Mouse (Mus musculus) heart, postnatal 0 days (tissue): Measurements from ENCODE around the gene Ndufb10. TPM values are rescaled to one million over a fixed set of nuclear protein-coding genes. Genes with fewer than 3 reads are reported as not detected.
"Not testable (repeated sequence)": the region's sequence is repeated elsewhere in the genome, so short reads cannot be mapped to it uniquely, and the experiment has no call there.

Experiments
- ATAC-seq: fragments of 200-750 bp; cut with Nextera tagmentation; 2 replicates; pipeline ENCODE4 v1.8.0; 2017; ENCODE audit warnings: low read depth, moderate number of reproducible peaks, moderate library complexity; ENCODE audit not compliant: insufficient read depth
- DNase-seq: peaks from one replicate; pipeline ENCODE4 v3.0.0-alpha.2; 2016; ENCODE audit warnings: low spot score
- H3K27ac ChIP-seq: fragments of 300-500 bp; sonication (generic); 2 replicates; pipeline ENCODE4 v1.5.1; 2014; ENCODE audit warnings: low read depth, mild to moderate bottlenecking
- H3K27me3 ChIP-seq: fragments of 300-500 bp; sonication (generic); 2 replicates; pipeline ENCODE4 v1.6.1; 2014; ENCODE audit warnings: low read length, mixed read lengths; ENCODE audit not compliant: control insufficient read depth, insufficient read depth
- H3K36me3 ChIP-seq: fragments of 300-500 bp; sonication (generic); replicated peaks from 2 replicates; pipeline ENCODE4 v1.6.1; 2014; ENCODE audit warnings: low read length, mixed read lengths; ENCODE audit not compliant: control insufficient read depth, insufficient read depth
- H3K4me1 ChIP-seq: fragments of 300-500 bp; sonication (generic); 2 replicates; pipeline ENCODE4 v1.6.1; 2014; ENCODE audit warnings: antibody characterized with exemption; ENCODE audit not compliant: control insufficient read depth, insufficient read depth
- H3K4me2 ChIP-seq: fragments of 300-500 bp; sonication (generic); 2 replicates; pipeline ENCODE4 v1.6.1; 2014; ENCODE audit warnings: low read depth, mild to moderate bottlenecking, low read length, moderate library complexity
- H3K4me3 ChIP-seq: fragments of 300-500 bp; sonication (generic); 2 replicates; pipeline ENCODE4 v1.5.1; 2014; ENCODE audit warnings: low read depth, low read length
- H3K9ac ChIP-seq: fragments of 300-500 bp; sonication (generic); replicated peaks from 2 replicates; pipeline ENCODE4 v1.6.1; 2014; ENCODE audit warnings: low read depth, low read length, mixed read lengths
- H3K9me3 ChIP-seq: fragments of 300-500 bp; sonication (generic); replicated peaks from 2 replicates; pipeline ENCODE4 v1.6.1; 2016; ENCODE audit warnings: low read length; ENCODE audit not compliant: control insufficient read depth
- CTCF ChIP-seq: IDR thresholded peaks from 2 replicates; pipeline ENCODE4 v1.5.1; 2016; ENCODE audit warnings: antibody characterized with exemption, control low read depth, low read depth
- EP300 ChIP-seq: IDR thresholded peaks from 2 replicates; pipeline ENCODE4 v1.6.1; 2016; ENCODE audit warnings: antibody characterized with exemption, low read depth
- WGBS: fragments of 180-500 bp; shearing (Covaris S2); extraction: QIAGEN DNeasy Blood & Tissue Kit; methylation state at CpG from one replicate; pipeline ENCODE4 v1.1.7; 2014; 5-methylcytosine and 5-hydroxymethylcytosine counted together
- polyA plus RNA-seq: library from polyadenylated mRNA; unstranded; fragments of >200 nt; fragmentation: Nextera tagmentation; extraction: Ambion mirVana; gene quantifications from 2 replicates; pipeline ENCODE4 v1.2.1, GENCODE M21; 2015
- total RNA-seq: library from RNA; depleted of rRNA; stranded (reverse); fragments of >200 nt; gene quantifications from 2 replicates; pipeline ENCODE4 v1.2.3, GENCODE M21; 2014; ENCODE audit warnings: low replicate concordance

Gene Ndufb10
- total and polyA plus RNA-seq, 2 experiments from 2014 or later, result 667 to 1,293 TPM

- H3K9me3 ChIP-seq, result no peaks in the 10 kb centered on the region
- peaks cover 16% of the 10 kb centered on the region for H3K36me3 ChIP-seq
- H3K9ac ChIP-seq, result peak overlapping the region; percentile 83
- TF ChIP-seq EP300 (peak; percentile 87; the same call in 1 of the 2 replicates), CTCF (peak; percentile 5; the same call in 1 of the 2 replicates)
- peak overlapping the region; percentile 63 for H3K4me2 ChIP-seq
- DNase-seq (peak; percentile 99), ATAC-seq (peak; percentile 95)
- peaks cover 20% of the 10 kb centered on the region; the same call in 1 of the 2 replicates for H3K4me1 ChIP-seq
- H3K27me3 ChIP-seq, result no peaks in the 10 kb centered on the region
- under 1% methylated on average over 61 of the region's 61 CpGs for WGBS
- H3K4me3 ChIP-seq, result peak overlapping the region; percentile 79
- peak overlapping the region; percentile 92 for H3K27ac ChIP-seq
These were observed 4.6 kb downstream of the Ndufb10 start for GRCm38 (mm10) chr17:24719494-24720222.

- not testable (repeated sequence) for H3K27me3 ChIP-seq, DNase-seq, ATAC-seq, H3K9me3 ChIP-seq
- peak overlapping the region; percentile 79 for H3K4me3 ChIP-seq
- WGBS, result 70% methylated on average over 5 of the region's 5 CpGs
- H3K4me2 ChIP-seq, result peak overlapping the region; percentile 63
- peak overlapping the region; percentile 83; the same call in 1 of the 2 replicates for H3K9ac ChIP-seq
- peaks cover 20% of the 10 kb centered on the region; the same call in 1 of the 2 replicates for H3K4me1 ChIP-seq
- H3K36me3 ChIP-seq, result peaks cover 16% of the 10 kb centered on the region
- peak overlapping the region; percentile 84; the same call in 1 of the 2 replicates for H3K27ac ChIP-seq
These were observed 5.3 kb downstream of the Ndufb10 start for GRCm38 (mm10) chr17:24718938-24719337.

GRCm38 (mm10) chr17:24717943-24718342 is 6.3 kb downstream of the Ndufb10 start, which contains the start of the genes Rnf151 and Rps2:
Gene Rnf151, minus strand, starts transcription at chr17:24718063.
Gene Rps2, plus strand, starts transcription at chr17:24718116.
- 75% methylated on average over 4 of the region's 4 CpGs for WGBS
- TF ChIP-seq EP300, result no peak
- TF ChIP-seq CTCF, result no peak
- H3K9ac ChIP-seq, result no peak within 1 kb of the TSS

GRCm38 (mm10) chr17:24716166-24716682 is 8.1 kb downstream of the Ndufb10 start:
- H3K27me3 ChIP-seq, result no peaks in the 10 kb centered on the region
- H3K36me3 ChIP-seq, result peaks cover 2% of the 10 kb centered on the region
- DNase-seq (no peak), ATAC-seq (no peak)
- H3K4me1 ChIP-seq, result peaks cover 2% of the 10 kb centered on the region; the same call in 1 of the 2 replicates
- no peak overlapping the region for H3K4me3 ChIP-seq
- H3K4me2 ChIP-seq, result no peak overlapping the region
- TF ChIP-seq CTCF, result no peak
- H3K9ac ChIP-seq, result no peak overlapping the region
- H3K9me3 ChIP-seq, result no peaks in the 10 kb centered on the region
- H3K27ac ChIP-seq, result no peak overlapping the region
- WGBS, result 95% methylated on average over 15 of the region's 15 CpGs

More at GRCm38 (mm10) chr17:24717943-24718342, 6.3 kb downstream of the Ndufb10 start, which contains the start of the genes Rnf151 and Rps2:
- Histone ChIP-seq H3K27ac (no peak within 1 kb of the TSS), H3K4me2 (peak within 1 kb of the TSS; percentile 63), H3K4me1 (peaks cover 19% of the 10 kb centered on the region; the same call in 1 of the 2 replicates), H3K4me3 (peak within 1 kb of the TSS; percentile 79; the same call in 1 of the 2 replicates), H3K27me3 (no peaks in the 10 kb centered on the region), H3K36me3 (peaks cover 16% of the 10 kb centered on the region), H3K9me3 (no peaks in the 10 kb centered on the region)
- DNase-seq (no peak), ATAC-seq (no peak)

- Histone ChIP-seq H3K4me2 (no peak overlapping the region), H3K27me3 (no peaks in the 10 kb centered on the region), H3K36me3 (no peaks in the 10 kb centered on the region), H3K9ac (no peak overlapping the region), H3K4me3 (no peak overlapping the region), H3K9me3 (no peaks in the 10 kb centered on the region), H3K4me1 (no peaks in the 10 kb centered on the region), H3K27ac (no peak overlapping the region)
- no peak for TF ChIP-seq CTCF
- no peak for TF ChIP-seq EP300
- ATAC-seq (no peak), DNase-seq (no peak)
- WGBS, result 80% methylated on average over 6 of the region's 6 CpGs
These were observed 8.7 kb downstream of the Ndufb10 start for GRCm38 (mm10) chr17:24715556-24715955.
